Mouse (Mus musculus) lung, postnatal 0 days (tissue): ENCODE data around the gene Arhgap22. TPM values are rescaled to one million over a fixed set of nuclear protein-coding genes. Genes with fewer than 3 reads are reported as not detected.

Source experiments
- ATAC-seq: fragments of 200-750 bp; cut with Nextera tagmentation; 2 replicates; pipeline ENCODE4 v1.8.0; 2017; ENCODE audit warnings: moderate library complexity
- DNase-seq: peaks from one replicate; pipeline ENCODE4 v3.0.0-alpha.2; 2016; ENCODE audit warnings: low spot score
- H3K27ac ChIP-seq: fragments of 300-500 bp; sonication (generic); 2 replicates; pipeline ENCODE4 v1.5.1; 2014; ENCODE audit warnings: antibody characterized with exemption, mild to moderate bottlenecking, low read length, mixed read lengths
- H3K27me3 ChIP-seq: fragments of 300-500 bp; sonication (generic); replicated peaks from 2 replicates; pipeline ENCODE4 v1.6.1; 2014; ENCODE audit warnings: low read length, mixed read lengths; ENCODE audit not compliant: insufficient read depth
- H3K36me3 ChIP-seq: fragments of 300-500 bp; sonication (generic); 2 replicates; pipeline ENCODE4 v1.6.1; 2014; ENCODE audit warnings: low read length, mixed read lengths; ENCODE audit not compliant: insufficient read depth
- H3K4me1 ChIP-seq: fragments of 300-500 bp; sonication (generic); 2 replicates; pipeline ENCODE4 v1.6.1; 2014; ENCODE audit warnings: antibody characterized with exemption, low read depth, low read length, mixed read lengths; ENCODE audit not compliant: insufficient read depth
- H3K4me2 ChIP-seq: fragments of 300-500 bp; sonication (generic); replicated peaks from 2 replicates; pipeline ENCODE4 v1.6.1; 2014; ENCODE audit warnings: low read depth, mild to moderate bottlenecking, low read length, moderate library complexity, mixed read lengths
- H3K4me3 ChIP-seq: fragments of 300-500 bp; sonication (generic); 2 replicates; pipeline ENCODE4 v1.5.1; 2014; ENCODE audit warnings: low read depth, low read length
- H3K9ac ChIP-seq: fragments of 300-500 bp; sonication (generic); replicated peaks from 2 replicates; pipeline ENCODE4 v1.6.1; 2014; ENCODE audit warnings: low read depth, mild to moderate bottlenecking
- H3K9me3 ChIP-seq: fragments of 300-500 bp; sonication (generic); 2 replicates; pipeline ENCODE4 v1.6.1; 2016; ENCODE audit warnings: low read length, mixed read lengths
- CTCF ChIP-seq: IDR thresholded peaks from 2 replicates; pipeline ENCODE4 v1.5.1; 2016; ENCODE audit warnings: antibody characterized with exemption, mild to moderate bottlenecking
- EP300 ChIP-seq: IDR thresholded peaks from 2 replicates; pipeline ENCODE4 v1.6.1; 2016; ENCODE audit warnings: antibody characterized with exemption, mild to moderate bottlenecking, control low read depth
- WGBS: fragments of 180-500 bp; shearing (Covaris S2); extraction: QIAGEN DNeasy Blood & Tissue Kit; methylation state at CpG from one replicate; pipeline ENCODE4 v1.1.7; 2014; 5-methylcytosine and 5-hydroxymethylcytosine counted together
- polyA plus RNA-seq: library from polyadenylated mRNA; unstranded; fragments of >200 nt; fragmentation: Nextera tagmentation; extraction: Ambion mirVana; gene quantifications from 2 replicates; pipeline ENCODE4 v1.2.1, GENCODE M21; 2015

The Arhgap22 gene
- polyA plus RNA-seq, 1 experiment from 2014 or later = 30.2 TPM

- Histone ChIP-seq H3K27ac (no peak overlapping the region), H3K4me3 (no peak overlapping the region), H3K9ac (no peak overlapping the region), H3K36me3 (no peaks in the 10 kb centered on the region), H3K4me1 (no peaks in the 10 kb centered on the region; the same call in 1 of the 2 replicates), H3K9me3 (no peaks in the 10 kb centered on the region), H3K27me3 (no peaks in the 10 kb centered on the region), H3K4me2 (no peak overlapping the region)
- ATAC-seq = no peak
- 72% methylated on average over 4 of the region's 4 CpGs for WGBS
- DNase-seq = no peak
- no peak for TF ChIP-seq EP300
- peak; percentile 83 for TF ChIP-seq CTCF
Observed at GRCm38 (mm10) chr14:33333833-33334232, 120.0 kb downstream of the Arhgap22 start.

- DNase-seq = no peak
- no peaks in the 10 kb centered on the region for H3K9me3 ChIP-seq
- WGBS = 66% methylated on average over 4 of the region's 4 CpGs
- H3K4me3 ChIP-seq = no peak overlapping the region
- TF ChIP-seq EP300 = no peak
- no peak for TF ChIP-seq CTCF
- H3K4me1 ChIP-seq = no peaks in the 10 kb centered on the region; the same call in 1 of the 2 replicates
- ATAC-seq = no peak
- no peak overlapping the region for H3K27ac ChIP-seq
- H3K9ac ChIP-seq = no peak overlapping the region
- no peaks in the 10 kb centered on the region for H3K36me3 ChIP-seq
- H3K4me2 ChIP-seq = no peak overlapping the region
- H3K27me3 ChIP-seq = no peaks in the 10 kb centered on the region
Observed at GRCm38 (mm10) chr14:33334402-33334801, 120.6 kb downstream of the Arhgap22 start.

GRCm38 (mm10) chr14:33335733-33336132 is 121.9 kb downstream of the Arhgap22 start:
- TF ChIP-seq CTCF (no peak), EP300 (peak; percentile 39; the same call in 1 of the 2 replicates)
- no peak overlapping the region for H3K9ac ChIP-seq

GRCm38 (mm10) chr14:33338684-33339083 is 124.9 kb downstream of the Arhgap22 start:
- H3K9me3 ChIP-seq = no peaks in the 10 kb centered on the region
- H3K4me3 ChIP-seq = no peak overlapping the region
- H3K27ac ChIP-seq = no peak overlapping the region
- no peaks in the 10 kb centered on the region for H3K27me3 ChIP-seq
- WGBS = 53% methylated on average over 5 of the region's 5 CpGs
- DNase-seq = no peak
- no peak overlapping the region for H3K9ac ChIP-seq
- no peaks in the 10 kb centered on the region; the same call in 1 of the 2 replicates for H3K4me1 ChIP-seq
- TF ChIP-seq EP300 (no peak), CTCF (peak; percentile 58)
- H3K4me2 ChIP-seq = no peak overlapping the region
- ATAC-seq = no peak
- no peaks in the 10 kb centered on the region for H3K36me3 ChIP-seq

More at GRCm38 (mm10) chr14:33335733-33336132, 121.9 kb downstream of the Arhgap22 start:
- Histone ChIP-seq H3K4me3 (no peak overlapping the region), H3K27me3 (no peaks in the 10 kb centered on the region), H3K4me1 (no peaks in the 10 kb centered on the region; the same call in 1 of the 2 replicates), H3K36me3 (no peaks in the 10 kb centered on the region), H3K27ac (no peak overlapping the region), H3K9me3 (no peaks in the 10 kb centered on the region), H3K4me2 (no peak overlapping the region)
- peak; percentile 52 for ATAC-seq
- no peak for DNase-seq
- 23% methylated on average over 6 of the region's 6 CpGs for WGBS

GRCm38 (mm10) chr14:33343131-33343725 is 129.4 kb downstream of the Arhgap22 start:
- H3K27me3 ChIP-seq = no peaks in the 10 kb centered on the region
- H3K4me2 ChIP-seq = no peak overlapping the region
- no peaks in the 10 kb centered on the region for H3K9me3 ChIP-seq
- peaks cover 6% of the 10 kb centered on the region; the same call in 1 of the 2 replicates for H3K4me1 ChIP-seq
- 87% methylated on average over 13 of the region's 14 CpGs for WGBS
- no peak overlapping the region for H3K9ac ChIP-seq
- no peak for TF ChIP-seq CTCF
- TF ChIP-seq EP300 = no peak
- no peak for DNase-seq
- no peak overlapping the region for H3K27ac ChIP-seq
- no peak overlapping the region for H3K4me3 ChIP-seq
- H3K36me3 ChIP-seq = no peaks in the 10 kb centered on the region
- ATAC-seq = no peak

GRCm38 (mm10) chr14:33346546-33346945 is 132.7 kb downstream of the Arhgap22 start:
- peak; percentile 92 for DNase-seq
- WGBS = 43% methylated on average over 6 of the region's 6 CpGs
- Histone ChIP-seq H3K9ac (no peak overlapping the region), H3K9me3 (no peaks in the 10 kb centered on the region), H3K4me3 (no peak overlapping the region), H3K36me3 (no peaks in the 10 kb centered on the region), H3K4me1 (peaks cover 6% of the 10 kb centered on the region; the same call in 1 of the 2 replicates), H3K27me3 (0 out of 2 replicates have a peak, but pooled peaks cover 3% of the 10 kb centered on the region), H3K27ac (peak overlapping the region; percentile 87), H3K4me2 (no peak overlapping the region)
- TF ChIP-seq CTCF (no peak), EP300 (peak; percentile 94)
- ATAC-seq = peak; percentile 79
